20 mouse cellular contexts compared by ENCODE assay signal in the genomic region with DNA sequence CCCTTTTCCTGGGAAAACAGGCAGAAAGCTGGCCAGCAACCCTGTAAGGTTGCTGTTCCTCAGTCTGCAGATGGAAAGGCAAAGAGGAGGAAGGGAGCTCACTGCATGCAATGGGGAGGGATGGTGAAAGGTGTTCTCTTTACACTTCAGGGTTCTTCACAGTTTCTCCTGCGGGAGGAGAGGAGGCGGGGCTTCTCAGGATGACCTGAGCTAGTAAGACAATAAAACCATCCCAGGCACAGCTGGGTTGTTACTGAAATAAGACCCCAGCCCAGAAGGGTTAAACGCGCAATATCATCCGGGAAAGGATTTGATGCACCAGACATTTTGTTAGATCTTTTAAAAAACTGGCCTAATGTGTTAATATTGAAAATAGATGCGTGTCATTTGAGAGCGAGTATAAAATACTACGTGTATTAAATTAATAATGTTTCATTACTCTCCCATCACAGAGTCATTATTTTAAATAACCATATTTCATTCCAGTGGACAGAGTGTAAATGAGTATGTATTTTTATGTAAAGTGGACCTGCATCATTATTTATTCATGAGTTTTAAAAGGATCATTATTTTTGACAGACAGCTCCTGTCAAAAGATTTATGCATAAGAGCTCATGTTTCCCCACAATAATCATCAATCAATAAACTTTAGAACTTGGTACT.
A peak's percentile ranks its signal among the peaks of the same experiment; 100 is the strongest.
DNase-seq lines count a peak whose midpoint lies in the region; ATAC-seq and TF ChIP-seq lines count a peak whose summit lies in the region.
"Had no signal": no experiment of that assay in that cellular context is flagged by ENCODE, and none has a peak within 500 bp of the region (broad histone marks: within the 10 kb centered on the region; RNA-seq: fewer than 3 reads in every experiment).

No protein-coding gene starts in this region.

- DNase-seq in hindbrain, postnatal 0 days (ENCODE audit: low spot score): no peak
- peak; percentile 29 for DNase-seq in mesoderm, embryonic 11.5 days (ENCODE audit: low read depth, low spot score)
- DNase-seq in right cerebral cortex, postnatal 36 days (ENCODE audit: low spot score in 2 of 2): no peak
- no peak for DNase-seq in thymus, postnatal 25 days
- DNase-seq: adrenal gland, postnatal 14 days; cerebellum, adult 11-12 months; cerebellum, postnatal 14 days; heart, adult 18-20 months; heart, postnatal 4 days; kidney, postnatal 36 days; left cerebral cortex, postnatal 4 days; liver had no signal

- no peak overlapping the region for H3K4me3 ChIP-seq in hindbrain, embryonic 12.5 days
- H3K4me3 ChIP-seq in hindbrain, postnatal 0 days (ENCODE audit: low read length): no peak overlapping the region
- H3K4me3 ChIP-seq in forebrain, embryonic 16.5 days (replicated peaks; ENCODE audit: low read length): no peak overlapping the region
- H3K4me3 ChIP-seq in neural tube, embryonic 13.5 days: no peak overlapping the region
- H3K4me3 ChIP-seq: embryonic facial prominence, embryonic 15.5 days; left cerebral cortex, adult 2 months had no signal

- peaks cover 17% of the 10 kb centered on the region for H3K4me1 ChIP-seq in hindbrain, embryonic 12.5 days
- no peaks in the 10 kb centered on the region for H3K4me1 ChIP-seq in hindbrain, postnatal 0 days (ENCODE audit: insufficient read depth, low read length)
- H3K4me1 ChIP-seq in forebrain, embryonic 16.5 days (replicated peaks; ENCODE audit: control insufficient read depth, insufficient read depth, low read length): peaks cover 7% of the 10 kb centered on the region; the same call in 1 of the 2 replicates
- H3K4me1 ChIP-seq in neural tube, embryonic 13.5 days (replicated peaks): peaks cover 36% of the 10 kb centered on the region

- H3K27ac ChIP-seq in hindbrain, embryonic 12.5 days: peak overlapping the region; percentile 64
- H3K27ac ChIP-seq in hindbrain, postnatal 0 days: no peak overlapping the region
- no peak overlapping the region for H3K27ac ChIP-seq in forebrain, embryonic 16.5 days (ENCODE audit: low read length)
- H3K27ac ChIP-seq in neural tube, embryonic 13.5 days (replicated peaks): peak overlapping the region; percentile 14; the same call in 1 of the 2 replicates
- H3K27ac ChIP-seq: embryonic facial prominence, embryonic 15.5 days; left cerebral cortex, adult 2 months; stomach, postnatal 0 days had no signal

- no peak overlapping the region; the same call in 1 of the 2 replicates for H3K4me2 ChIP-seq in hindbrain, embryonic 12.5 days (replicated peaks)
- no peak overlapping the region for H3K4me2 ChIP-seq in hindbrain, postnatal 0 days (ENCODE audit: low read depth, low read length)
- H3K4me2 ChIP-seq in forebrain, embryonic 16.5 days (ENCODE audit: low read length): no peak overlapping the region
- H3K4me2 ChIP-seq in neural tube, embryonic 13.5 days: no peak overlapping the region
- H3K4me2 ChIP-seq: embryonic facial prominence, embryonic 15.5 days had no signal

- ATAC-seq in hindbrain, embryonic 12.5 days (ENCODE audit: low FRiP score): peak; percentile 51
- no peak for ATAC-seq in hindbrain, postnatal 0 days
- ATAC-seq in forebrain, embryonic 16.5 days: 0 out of 2 replicates have a peak, but pooled peaks have one; percentile 27
- ATAC-seq in neural tube, embryonic 13.5 days (ENCODE audit: low read depth): no peak
- ATAC-seq: intestine, embryonic 16.5 days; lung, postnatal 0 days had no signal

- no peaks in the 10 kb centered on the region for H3K36me3 ChIP-seq in hindbrain, embryonic 12.5 days
- H3K36me3 ChIP-seq in hindbrain, postnatal 0 days (ENCODE audit: insufficient read depth, low read length): no peaks in the 10 kb centered on the region
- no peaks in the 10 kb centered on the region for H3K36me3 ChIP-seq in forebrain, embryonic 16.5 days (ENCODE audit: control insufficient read depth, insufficient read depth)
- H3K36me3 ChIP-seq in neural tube, embryonic 13.5 days: no peaks in the 10 kb centered on the region
- H3K36me3 ChIP-seq: embryonic facial prominence, embryonic 15.5 days had no signal

- 44% methylated on average over 8 of the region's 8 CpGs for WGBS in hindbrain, embryonic 12.5 days
- WGBS in hindbrain, postnatal 0 days: 52% methylated on average over 8 of the region's 8 CpGs
- WGBS in forebrain, embryonic 16.5 days: 55% methylated on average over 8 of the region's 8 CpGs
- WGBS in neural tube, embryonic 13.5 days: 30% methylated on average over 8 of the region's 8 CpGs

- no peak overlapping the region for H3K9ac ChIP-seq in hindbrain, embryonic 12.5 days
- no peak overlapping the region for H3K9ac ChIP-seq in hindbrain, postnatal 0 days (replicated peaks; ENCODE audit: low read length)
- H3K9ac ChIP-seq in forebrain, embryonic 16.5 days (replicated peaks; ENCODE audit: low read depth, low read length): no peak overlapping the region
- no peak overlapping the region for H3K9ac ChIP-seq in neural tube, embryonic 13.5 days
- H3K9ac ChIP-seq: embryonic facial prominence, embryonic 15.5 days had no signal

- H3K9me3 ChIP-seq in hindbrain, embryonic 12.5 days (replicated peaks): no peaks in the 10 kb centered on the region
- H3K9me3 ChIP-seq in hindbrain, postnatal 0 days (ENCODE audit: low read length): no peaks in the 10 kb centered on the region
- no peaks in the 10 kb centered on the region for H3K9me3 ChIP-seq in forebrain, embryonic 16.5 days (ENCODE audit: control insufficient read depth, low read length)
- no peaks in the 10 kb centered on the region for H3K9me3 ChIP-seq in neural tube, embryonic 13.5 days
- H3K9me3 ChIP-seq: embryonic facial prominence, embryonic 15.5 days had no signal

- H3K27me3 ChIP-seq in hindbrain, embryonic 12.5 days: no peaks in the 10 kb centered on the region
- no peaks in the 10 kb centered on the region for H3K27me3 ChIP-seq in hindbrain, postnatal 0 days (ENCODE audit: insufficient read depth, low read length)
- no peaks in the 10 kb centered on the region for H3K27me3 ChIP-seq in forebrain, embryonic 16.5 days (replicated peaks; ENCODE audit: control insufficient read depth, insufficient read depth, low read length)
- H3K27me3 ChIP-seq in neural tube, embryonic 13.5 days: no peaks in the 10 kb centered on the region
- H3K27me3 ChIP-seq: embryonic facial prominence, embryonic 15.5 days had no signal

- no peak for TF ChIP-seq CTCF in hindbrain, postnatal 0 days (IDR thresholded peaks at IDR 0.05; ENCODE audit: low read depth)

Comparison
In these comparisons a context has a peak if more than half of its experiments do, and no peak if none do; other contexts are left out.
1. ATAC-seq: peak in hindbrain, embryonic 12.5 days (single experiment) and forebrain, embryonic 16.5 days (single experiment); none in hindbrain, postnatal 0 days (single experiment) and neural tube, embryonic 13.5 days (single experiment).
2. H3K27ac ChIP-seq: peak in hindbrain, embryonic 12.5 days (single experiment) and neural tube, embryonic 13.5 days (single experiment); none in hindbrain, postnatal 0 days (single experiment) and forebrain, embryonic 16.5 days (single experiment).